Comparison of ENCODE assay signal across 8 mouse cellular contexts in the genomic region with DNA sequence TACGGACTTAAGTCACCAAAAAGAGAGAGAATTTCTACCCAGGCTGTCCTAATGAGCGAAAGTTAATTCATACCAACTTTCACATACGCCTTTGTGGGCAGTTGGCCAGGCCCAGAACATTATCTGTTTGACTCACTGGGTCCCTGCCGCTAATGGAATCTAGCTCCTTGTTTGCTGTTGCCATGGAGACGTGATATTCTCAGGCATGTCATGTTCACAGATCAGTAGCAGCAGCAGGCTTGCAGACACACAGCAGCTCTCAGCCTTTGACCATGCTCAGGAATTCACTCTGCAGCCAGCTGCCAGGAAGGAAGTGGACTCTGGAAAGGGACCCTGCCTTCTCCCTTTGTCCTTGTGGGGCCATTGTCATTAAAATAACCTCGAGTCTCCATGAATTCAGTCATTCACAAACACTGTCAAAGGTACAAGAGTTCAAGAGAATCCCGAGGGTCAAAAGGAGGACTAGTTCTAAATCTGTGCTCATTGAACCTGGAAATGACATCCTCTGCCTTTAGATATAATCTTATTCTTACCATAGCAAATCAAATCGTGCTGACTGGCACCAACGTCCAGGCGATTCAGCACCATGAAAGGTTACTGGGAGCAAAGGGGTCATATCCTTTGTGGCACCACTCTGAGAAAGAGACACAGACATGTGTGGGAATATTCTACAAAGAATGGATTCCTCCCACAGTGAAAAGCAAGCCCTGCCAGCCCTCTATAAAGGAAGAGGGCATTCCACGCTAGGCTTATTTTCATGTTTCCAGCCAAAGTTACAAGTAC.
DNase-seq lines count a peak whose midpoint lies in the region; ATAC-seq and TF ChIP-seq lines count a peak whose summit lies in the region.

No protein-coding gene starts in this region.

- H3K4me3 ChIP-seq in embryonic facial prominence, embryonic 10.5 days: no peak overlapping the region
- no peak overlapping the region for H3K4me3 ChIP-seq in heart, embryonic 14.5 days (ENCODE audit: control insufficient read depth in 1 of 2, insufficient read depth in 1 of 2, low read depth in 1 of 2, low read length in 2 of 2)
- H3K4me3 ChIP-seq in liver, adult 2 months (ENCODE audit: insufficient read depth, low read depth, low read length): no peak overlapping the region

- ATAC-seq in heart, embryonic 14.5 days (ENCODE audit: insufficient number of reproducible peaks, insufficient read depth, low FRiP score, low read depth): peak; percentile 97
- no peak for ATAC-seq in megakaryocyte, adult 5-6 weeks (ENCODE audit: poor library complexity, severe bottlenecking)

- H3K27ac ChIP-seq in embryonic facial prominence, embryonic 10.5 days (replicated peaks): peak overlapping the region; percentile 67; the same call in 1 of the 2 replicates
- H3K27ac ChIP-seq in heart, embryonic 14.5 days (replicated peaks in 1 of 2; ENCODE audit: control insufficient read depth in 1 of 2, insufficient read depth in 1 of 2, low read depth in 2 of 2, low read length in 2 of 2): peak overlapping the region; percentile 78 to 88
- no peak overlapping the region for H3K27ac ChIP-seq in liver, adult 2 months (replicated peaks; ENCODE audit: insufficient read depth, low read depth, low read length)

- peak; percentile 14 for DNase-seq in WW6 (ENCODE audit: low read depth, low spot score)
- peak; percentile 78 for DNase-seq in embryonic facial prominence, embryonic 10.5 days (ENCODE audit: low spot score)
- DNase-seq in kidney, postnatal 10 days: peak; percentile 74
- DNase-seq in liver, adult 2 months (ENCODE audit: extremely low read depth, low read depth, low spot score): peak; percentile 47
- DNase-seq in neural tube, embryonic 10.5 days (ENCODE audit: extremely low spot score, low spot score): peak; percentile 79
- DNase-seq in c-Kit-positive CD71-positive TER-119-positive erythroid progenitor cells, embryonic 14.5 days (ENCODE audit: low spot score): no peak

- no peaks in the 10 kb centered on the region for H3K9me3 ChIP-seq in embryonic facial prominence, embryonic 10.5 days
- no peaks in the 10 kb centered on the region for H3K9me3 ChIP-seq in heart, embryonic 14.5 days (ENCODE audit: control insufficient read depth, low read length)

- H3K27me3 ChIP-seq in embryonic facial prominence, embryonic 10.5 days (replicated peaks; ENCODE audit: low read depth, poor library complexity, severe bottlenecking): no peaks in the 10 kb centered on the region
- no peaks in the 10 kb centered on the region for H3K27me3 ChIP-seq in heart, embryonic 14.5 days (ENCODE audit: control insufficient read depth, insufficient read depth, low read length)
- H3K27me3 ChIP-seq in liver, adult 2 months (ENCODE audit: control insufficient read depth, insufficient read depth, low read length): no peaks in the 10 kb centered on the region

- peaks cover 35% of the 10 kb centered on the region for H3K4me1 ChIP-seq in embryonic facial prominence, embryonic 10.5 days
- peaks cover 12 to 18% of the 10 kb centered on the region in 2 experiments for H3K4me1 ChIP-seq in heart, embryonic 14.5 days (ENCODE audit: control insufficient read depth in 2 of 2, insufficient read depth in 2 of 2, low read length in 2 of 2)
- H3K4me1 ChIP-seq in liver, adult 2 months (ENCODE audit: control insufficient read depth, insufficient read depth, low read length): no peaks in the 10 kb centered on the region

- no peak overlapping the region for H3K9ac ChIP-seq in heart, embryonic 14.5 days (ENCODE audit: low read length)
- no peak overlapping the region for H3K9ac ChIP-seq in liver, adult 2 months (ENCODE audit: low read depth, low read length)

- 18% methylated on average over 11 of the region's 11 CpGs for WGBS in embryonic facial prominence, embryonic 10.5 days
- WGBS in heart, embryonic 14.5 days: 9% methylated on average over 11 of the region's 11 CpGs
- WGBS in liver, adult 2 months: 17% methylated on average over 11 of the region's 11 CpGs

- no peak for TF ChIP-seq CTCF in liver, adult 2 months (IDR thresholded peaks at IDR 0.05; ENCODE audit: low read depth, low read length)

- H3K79me2 ChIP-seq in liver, adult 2 months (ENCODE audit: control insufficient read depth, insufficient read depth, low read length): no peaks in the 10 kb centered on the region

- no peaks in the 10 kb centered on the region for H3K36me3 ChIP-seq in embryonic facial prominence, embryonic 10.5 days (replicated peaks)
- H3K36me3 ChIP-seq in heart, embryonic 14.5 days (ENCODE audit: control insufficient read depth, insufficient read depth, low read length): no peaks in the 10 kb centered on the region
- no peaks in the 10 kb centered on the region for H3K36me3 ChIP-seq in liver, adult 2 months (ENCODE audit: control insufficient read depth, insufficient read depth, low read length)

- no peak for TF ChIP-seq POLR2A in liver, adult 2 months (IDR thresholded peaks at IDR 0.05; ENCODE audit: extremely low read depth, insufficient read depth, low read length)

- peak overlapping the region; percentile 51 for H3K4me2 ChIP-seq in heart, embryonic 14.5 days (ENCODE audit: low read length)
